18 mouse cellular contexts compared by ENCODE assay signal in genomic region chr8:48130266-48130665, GRCm38 (mm10). TPM values are rescaled to one million over a fixed set of nuclear protein-coding genes. Genes with fewer than 3 reads are reported as not detected.
"Had no signal": no experiment of that assay in that cellular context is flagged by ENCODE, and none has a peak within 500 bp of the region (broad histone marks: within the 10 kb centered on the region; RNA-seq: fewer than 3 reads in every experiment).

No protein-coding gene starts in this region.

- H3K27ac ChIP-seq: lung, embryonic 15.5 days; macrophage; midbrain, embryonic 13.5 days; midbrain, embryonic 15.5 days; neural tube, embryonic 12.5 days; stomach, embryonic 15.5 days; stomach, postnatal 0 days had no signal

- H3K4me1 ChIP-seq: lung, embryonic 15.5 days; megakaryocyte, embryonic 14.5 days; midbrain, embryonic 13.5 days; midbrain, embryonic 15.5 days; neural tube, embryonic 12.5 days; stomach, embryonic 15.5 days had no signal

- H3K4me3 ChIP-seq: lung, embryonic 15.5 days; megakaryocyte, embryonic 14.5 days; midbrain, embryonic 13.5 days; midbrain, embryonic 15.5 days; neural tube, embryonic 12.5 days; stomach, embryonic 15.5 days had no signal

- H3K36me3 ChIP-seq: midbrain, embryonic 13.5 days; midbrain, embryonic 15.5 days had no signal

- H3K27me3 ChIP-seq: lung, embryonic 15.5 days; megakaryocyte, embryonic 14.5 days; midbrain, embryonic 13.5 days; midbrain, embryonic 15.5 days; neural tube, embryonic 12.5 days; stomach, embryonic 15.5 days had no signal

- DNase-seq: lung, adult 2 months; lung, postnatal 14 days; lung, postnatal 36 days; right cerebral cortex, postnatal 14 days; thymus, adult 2 months; thymus, postnatal 25 days; thymus, postnatal 4 days had no signal

- H3K4me2 ChIP-seq: lung, embryonic 15.5 days; midbrain, embryonic 11.5 days; midbrain, embryonic 13.5 days; midbrain, embryonic 15.5 days; neural tube, embryonic 12.5 days; stomach, embryonic 15.5 days had no signal

- H3K9me3 ChIP-seq: lung, embryonic 15.5 days; midbrain, embryonic 13.5 days; midbrain, embryonic 15.5 days; neural tube, embryonic 12.5 days; stomach, embryonic 15.5 days had no signal

- ATAC-seq: lung, postnatal 0 days; midbrain, embryonic 13.5 days; midbrain, embryonic 15.5 days had no signal

- H3K9ac ChIP-seq: lung, embryonic 15.5 days; midbrain, embryonic 13.5 days; midbrain, embryonic 15.5 days; neural tube, embryonic 12.5 days; stomach, embryonic 15.5 days had no signal

RNA-seq across cellular contexts. Expression of gene Dctd, which starts 31.4 kb away (rescaled TPM):
- total RNA-seq: neutrophil, adult 5-6 weeks had no signal
